Mouse (Mus musculus): ENCODE data around the gene Gm498. TPM values are rescaled to one million over a fixed set of nuclear protein-coding genes. Genes with fewer than 3 reads are reported as not detected.
A peak's percentile ranks its signal among the peaks of the same experiment; 100 is the strongest.

Gene Gm498
- polyA plus RNA-seq, 1 experiment from 2014 or later = not detected

GRCm38 (mm10) chr7:143834316-143834715, 32.3 kb upstream of the Gm498 start:
- Histone ChIP-seq H3K4me3 (no peak overlapping the region), H3K9ac (no peak overlapping the region), H3K9me3 (no peaks in the 10 kb centered on the region), H3K36me3 (peaks cover 25% of the 10 kb centered on the region), H3K27me3 (no peaks in the 10 kb centered on the region), H3K4me2 (no peak overlapping the region), H3K27ac (no peak overlapping the region), H3K4me1 (peaks cover 38% of the 10 kb centered on the region)
- no peak for ATAC-seq (ENCODE audit: insufficient number of reproducible peaks, insufficient read depth, low FRiP score, low TSS enrichment, low read depth)
- WGBS = 94% methylated on average over 2 of the region's 2 CpGs

GRCm38 (mm10) chr7:143834972-143835371, 31.7 kb upstream of the Gm498 start:
- H3K4me2 ChIP-seq = no peak overlapping the region
- ATAC-seq (ENCODE audit: insufficient number of reproducible peaks, insufficient read depth, low FRiP score, low TSS enrichment, low read depth) = no peak
- peak overlapping the region; percentile 12; the same call in 1 of the 2 replicates for H3K9ac ChIP-seq
- H3K27ac ChIP-seq = no peak overlapping the region
- H3K27me3 ChIP-seq = no peaks in the 10 kb centered on the region
- H3K9me3 ChIP-seq = no peaks in the 10 kb centered on the region
- no peak overlapping the region for H3K4me3 ChIP-seq
- H3K36me3 ChIP-seq = peaks cover 31% of the 10 kb centered on the region
- WGBS = 72% methylated on average over 3 of the region's 3 CpGs
- H3K4me1 ChIP-seq = peaks cover 38% of the 10 kb centered on the region

- H3K4me2 ChIP-seq = no peak overlapping the region
- no peak overlapping the region for H3K9ac ChIP-seq
- H3K4me3 ChIP-seq = no peak overlapping the region
- H3K36me3 ChIP-seq = peaks cover 59% of the 10 kb centered on the region
- H3K27ac ChIP-seq = no peak overlapping the region
- H3K4me1 ChIP-seq = peaks cover 14% of the 10 kb centered on the region; the same call in 1 of the 2 replicates
- no peaks in the 10 kb centered on the region for H3K9me3 ChIP-seq
- WGBS = 81% methylated on average over 3 of the region's 3 CpGs
- ATAC-seq (ENCODE audit: insufficient number of reproducible peaks, insufficient read depth, low FRiP score, low TSS enrichment, low read depth) = no peak
- H3K27me3 ChIP-seq = no peaks in the 10 kb centered on the region
Observed at GRCm38 (mm10) chr7:143837705-143838358, 28.8 kb upstream of the Gm498 start.

GRCm38 (mm10) chr7:143840121-143840520, 26.5 kb upstream of the Gm498 start:
- no peak for ATAC-seq (ENCODE audit: insufficient number of reproducible peaks, insufficient read depth, low FRiP score, low TSS enrichment, low read depth)
- WGBS = 94% methylated on average over 5 of the region's 5 CpGs

GRCm38 (mm10) chr7:143841301-143841700, 25.3 kb upstream of the Gm498 start:
- H3K27ac ChIP-seq = no peak overlapping the region
- 97% methylated on average over 8 of the region's 8 CpGs for WGBS
- no peaks in the 10 kb centered on the region for H3K9me3 ChIP-seq
- no peak for ATAC-seq (ENCODE audit: insufficient number of reproducible peaks, insufficient read depth, low FRiP score, low TSS enrichment, low read depth)
- peaks cover 94% of the 10 kb centered on the region for H3K36me3 ChIP-seq
- no peak overlapping the region for H3K4me2 ChIP-seq
- no peaks in the 10 kb centered on the region for H3K27me3 ChIP-seq
- H3K4me1 ChIP-seq = no peaks in the 10 kb centered on the region; the same call in 1 of the 2 replicates
- no peak overlapping the region for H3K4me3 ChIP-seq
- H3K9ac ChIP-seq = no peak overlapping the region

More at GRCm38 (mm10) chr7:143840121-143840520, 26.5 kb upstream of the Gm498 start:
- H3K27ac ChIP-seq = no peak overlapping the region
- H3K27me3 ChIP-seq = no peaks in the 10 kb centered on the region
- no peak overlapping the region for H3K4me2 ChIP-seq
- H3K9me3 ChIP-seq = no peaks in the 10 kb centered on the region
- no peak overlapping the region for H3K4me3 ChIP-seq
- H3K4me1 ChIP-seq = peaks cover 6% of the 10 kb centered on the region; the same call in 1 of the 2 replicates
- no peak overlapping the region for H3K9ac ChIP-seq
- peaks cover 82% of the 10 kb centered on the region for H3K36me3 ChIP-seq

- no peak for ATAC-seq (ENCODE audit: insufficient number of reproducible peaks, insufficient read depth, low FRiP score, low TSS enrichment, low read depth)
- no peak overlapping the region for H3K27ac ChIP-seq
- no peak overlapping the region for H3K9ac ChIP-seq
- H3K9me3 ChIP-seq = no peaks in the 10 kb centered on the region
- peaks cover 59% of the 10 kb centered on the region for H3K36me3 ChIP-seq
- H3K27me3 ChIP-seq = no peaks in the 10 kb centered on the region
- H3K4me2 ChIP-seq = no peak overlapping the region
- H3K4me1 ChIP-seq = no peaks in the 10 kb centered on the region
- WGBS = 91% methylated on average over 5 of the region's 5 CpGs
- no peak overlapping the region for H3K4me3 ChIP-seq
Observed at GRCm38 (mm10) chr7:143848127-143848767, 18.4 kb upstream of the Gm498 start.

- Histone ChIP-seq H3K4me2 (no peak overlapping the region), H3K4me1 (no peaks in the 10 kb centered on the region), H3K9me3 (no peaks in the 10 kb centered on the region), H3K9ac (no peak overlapping the region), H3K27ac (no peak overlapping the region), H3K4me3 (no peak overlapping the region), H3K27me3 (no peaks in the 10 kb centered on the region), H3K36me3 (peaks cover 52% of the 10 kb centered on the region)
- ATAC-seq (ENCODE audit: insufficient number of reproducible peaks, insufficient read depth, low FRiP score, low TSS enrichment, low read depth) = no peak
- WGBS = 84% methylated on average over 7 of the region's 8 CpGs
Observed at GRCm38 (mm10) chr7:143848768-143849482, 17.7 kb upstream of the Gm498 start.

- Histone ChIP-seq H3K36me3 (no peaks in the 10 kb centered on the region), H3K4me1 (no peaks in the 10 kb centered on the region), H3K27me3 (no peaks in the 10 kb centered on the region), H3K27ac (no peak overlapping the region), H3K9ac (no peak overlapping the region), H3K4me2 (no peak overlapping the region), H3K9me3 (no peaks in the 10 kb centered on the region), H3K4me3 (no peak overlapping the region)
- no peak for ATAC-seq (ENCODE audit: insufficient number of reproducible peaks, insufficient read depth, low FRiP score, low TSS enrichment, low read depth)
- WGBS = 76% methylated on average over 4 of the region's 4 CpGs
Observed at GRCm38 (mm10) chr7:143868874-143869273, 2.2 kb downstream of the Gm498 start.

- H3K9ac ChIP-seq = no peak overlapping the region
- H3K36me3 ChIP-seq = no peaks in the 10 kb centered on the region
- H3K27me3 ChIP-seq = no peaks in the 10 kb centered on the region
- H3K4me3 ChIP-seq = no peak overlapping the region
- no peaks in the 10 kb centered on the region for H3K9me3 ChIP-seq
- no peak overlapping the region for H3K27ac ChIP-seq
- 68% methylated on average over 6 of the region's 6 CpGs for WGBS
- no peak for ATAC-seq (ENCODE audit: insufficient number of reproducible peaks, insufficient read depth, low FRiP score, low TSS enrichment, low read depth)
- H3K4me2 ChIP-seq = no peak overlapping the region
- H3K4me1 ChIP-seq = peaks cover 5% of the 10 kb centered on the region; the same call in 1 of the 2 replicates
Observed at GRCm38 (mm10) chr7:143883717-143884116, 17.1 kb downstream of the Gm498 start.

- Histone ChIP-seq H3K4me1 (no peaks in the 10 kb centered on the region), H3K4me2 (no peak overlapping the region), H3K36me3 (no peaks in the 10 kb centered on the region), H3K27ac (no peak overlapping the region), H3K27me3 (0 out of 2 replicates have a peak, but pooled peaks cover 5% of the 10 kb centered on the region), H3K4me3 (no peak overlapping the region), H3K9me3 (no peaks in the 10 kb centered on the region), H3K9ac (no peak overlapping the region)
- no peak for ATAC-seq (ENCODE audit: insufficient number of reproducible peaks, insufficient read depth, low FRiP score, low TSS enrichment, low read depth)
- 80% methylated on average over 2 of the region's 2 CpGs for WGBS
Observed at GRCm38 (mm10) chr7:143891146-143891545, 24.5 kb downstream of the Gm498 start.

GRCm38 (mm10) chr7:143892361-143892760, 25.7 kb downstream of the Gm498 start:
- H3K27ac ChIP-seq = no peak overlapping the region
- H3K4me3 ChIP-seq = no peak overlapping the region
- H3K36me3 ChIP-seq = no peaks in the 10 kb centered on the region
- WGBS = 65% methylated on average over 2 of the region's 2 CpGs
- no peak overlapping the region for H3K4me2 ChIP-seq
- no peak overlapping the region for H3K9ac ChIP-seq
- 0 out of 2 replicates have a peak, but pooled peaks cover 5% of the 10 kb centered on the region for H3K27me3 ChIP-seq
- no peak for ATAC-seq (ENCODE audit: insufficient number of reproducible peaks, insufficient read depth, low FRiP score, low TSS enrichment, low read depth)
- H3K9me3 ChIP-seq = no peaks in the 10 kb centered on the region
- H3K4me1 ChIP-seq = no peaks in the 10 kb centered on the region

Data from embryonic facial prominence, embryonic 13.5 days (tissue).